Mouse (Mus musculus) megakaryocyte, embryonic 14.5 days (primary cell): ENCODE data around the gene Usp10. TPM values are rescaled to one million over a fixed set of nuclear protein-coding genes. Genes with fewer than 3 reads are reported as not detected.

Experiments
- H3K27me3 ChIP-seq: replicated peaks from 2 replicates; pipeline ENCODE3; 2012; ENCODE audit warnings: inconsistent platforms
- H3K36me3 ChIP-seq: replicated peaks from 2 replicates; pipeline ENCODE3; 2012; ENCODE audit warnings: low read length, inconsistent platforms, mixed read lengths
- H3K4me1 ChIP-seq: 2 replicates; pipeline ENCODE4 v1.6.1; 2012; ENCODE audit warnings: inconsistent platforms
- H3K4me3 ChIP-seq: replicated peaks from 2 replicates; pipeline ENCODE3; 2012; ENCODE audit warnings: moderate library complexity, mild to moderate bottlenecking, inconsistent platforms
- H3K9me3 ChIP-seq: 2 replicates; pipeline ENCODE4 v1.6.1; 2012; ENCODE audit warnings: inconsistent platforms
- FLI1 ChIP-seq: IDR thresholded peaks from 2 replicates; pipeline ENCODE4 v1.6.1; 2012; ENCODE audit warnings: low read length, inconsistent platforms, mixed read lengths
- GATA1 ChIP-seq: IDR thresholded peaks from 3 replicates; pipeline ENCODE4 v1.6.1; 2012; ENCODE audit warnings: mixed read lengths, low read length, inconsistent platforms, borderline replicate concordance
- polyA plus RNA-seq: library from polyadenylated mRNA; stranded (reverse); fragments of >175 nt; gene quantifications from 2 replicates; pipeline ENCODE4 v1.2.3, GENCODE M21; 2012; ENCODE audit warnings: low replicate concordance; ENCODE audit not compliant: insufficient read depth

Usp10 gene
- polyA plus RNA-seq, 1 experiment: 15.0 TPM

DNA sequence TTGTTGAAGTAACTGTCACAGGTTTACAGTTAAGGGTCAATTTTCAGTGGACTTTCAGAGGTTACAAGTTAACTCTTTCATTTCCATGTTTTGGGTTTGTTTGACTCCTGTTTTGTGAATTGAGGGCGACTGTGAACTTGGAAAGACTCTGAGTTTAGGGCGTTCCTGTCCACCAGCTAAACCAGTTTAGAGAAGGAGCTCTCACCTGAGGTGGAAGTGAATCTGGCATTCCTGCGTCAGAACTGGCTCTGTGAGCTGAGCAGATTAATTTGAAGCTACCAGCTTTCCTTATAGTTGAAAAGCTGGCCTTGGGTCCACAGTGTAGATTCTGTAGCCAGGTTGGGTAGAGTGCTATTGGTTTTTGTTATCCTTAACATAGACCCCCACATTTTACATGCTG lies 3.0 kb downstream of the Usp10 start:
- peaks cover 7% of the 10 kb centered on the region for H3K27me3 ChIP-seq
- H3K4me3 ChIP-seq: no peak overlapping the region
- TF ChIP-seq GATA1 (no peak), FLI1 (no peak)
- H3K36me3 ChIP-seq: peaks cover 2% of the 10 kb centered on the region
- H3K9me3 ChIP-seq: no peaks in the 10 kb centered on the region
- peaks cover 77% of the 10 kb centered on the region for H3K4me1 ChIP-seq

DNA sequence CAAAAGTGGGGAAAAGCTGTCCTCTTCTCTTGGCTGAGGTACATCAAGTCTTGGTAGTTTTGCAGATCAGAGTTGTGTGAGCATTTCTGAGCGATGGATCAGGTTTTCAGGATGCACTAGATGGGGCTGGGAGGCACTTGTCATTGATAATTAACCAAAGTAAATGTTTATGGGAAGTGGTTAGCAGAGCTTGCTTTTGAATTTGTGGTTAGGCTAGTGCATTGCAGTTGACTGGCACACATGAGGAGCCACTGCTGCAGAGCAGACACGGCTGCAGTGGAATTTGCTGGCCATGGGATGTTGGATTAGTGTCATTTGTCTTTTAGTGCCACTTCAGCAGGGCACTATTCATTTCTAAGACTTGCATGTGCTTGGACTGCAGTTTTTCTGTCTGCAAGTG lies 4.0 kb downstream of the Usp10 start:
- TF ChIP-seq FLI1 (no peak), GATA1 (no peak)
- Histone ChIP-seq H3K27me3 (peaks cover 6% of the 10 kb centered on the region), H3K9me3 (no peaks in the 10 kb centered on the region), H3K4me3 (no peak overlapping the region), H3K36me3 (peaks cover 5% of the 10 kb centered on the region), H3K4me1 (peaks cover 82% of the 10 kb centered on the region)

DNA sequence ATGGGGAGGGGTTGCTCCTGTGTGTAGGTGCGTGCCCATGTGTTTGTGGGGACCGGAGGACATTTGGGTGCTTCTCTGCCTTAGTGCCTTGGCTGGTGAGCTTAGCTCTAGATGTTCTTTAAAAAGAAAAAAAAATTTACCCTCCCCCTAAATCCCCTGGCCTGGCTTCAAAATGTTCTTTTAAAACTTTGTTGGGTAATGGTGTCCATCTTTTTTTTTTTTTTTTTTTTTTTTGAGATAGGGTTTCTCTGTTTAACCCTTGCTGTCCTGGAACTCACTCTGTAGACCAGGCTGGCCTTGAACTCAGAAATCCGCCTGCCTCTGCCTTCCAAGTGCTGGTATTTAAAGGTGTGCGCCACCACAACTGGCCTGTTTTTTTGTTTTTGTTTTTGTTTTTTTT lies 5.1 kb downstream of the Usp10 start:
- Histone ChIP-seq H3K4me3 (no peak overlapping the region), H3K9me3 (no peaks in the 10 kb centered on the region), H3K4me1 (peaks cover 76% of the 10 kb centered on the region), H3K27me3 (peaks cover 6% of the 10 kb centered on the region), H3K36me3 (peaks cover 5% of the 10 kb centered on the region)
- no peak for TF ChIP-seq GATA1
- no peak for TF ChIP-seq FLI1

DNA sequence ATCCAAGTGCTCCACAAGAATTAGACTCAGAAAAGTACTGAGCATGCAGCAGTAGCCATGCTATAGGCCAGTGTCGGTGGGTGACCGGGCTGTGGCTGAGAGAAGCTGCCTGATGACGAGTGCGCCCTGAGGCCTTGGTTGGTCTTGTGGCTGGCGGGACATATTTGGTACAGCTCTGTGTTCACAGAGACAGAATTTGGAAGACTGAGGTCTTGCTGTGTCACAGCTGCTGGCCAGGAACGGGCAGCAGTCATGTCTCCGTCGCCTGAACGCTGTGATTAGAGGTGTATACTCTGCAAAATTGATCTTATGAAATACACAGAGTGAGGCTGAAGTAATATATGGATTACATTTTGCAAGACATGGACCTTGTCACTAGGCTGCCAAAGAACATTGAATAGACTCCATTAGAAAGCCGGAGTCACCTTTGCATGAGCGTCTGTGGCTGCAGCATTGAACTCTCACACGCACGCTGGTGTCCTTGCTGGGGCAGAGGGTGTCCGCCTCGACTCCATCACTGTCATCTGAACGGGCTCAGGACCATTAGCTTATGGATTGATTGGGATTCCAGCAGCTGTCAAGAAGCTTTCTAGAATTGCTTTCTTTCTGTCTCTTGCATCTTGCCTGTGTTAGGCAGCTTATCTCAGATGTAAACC lies 6.2 kb downstream of the Usp10 start:
- Histone ChIP-seq H3K4me3 (no peak overlapping the region), H3K27me3 (peaks cover 6% of the 10 kb centered on the region), H3K36me3 (peaks cover 5% of the 10 kb centered on the region), H3K9me3 (no peaks in the 10 kb centered on the region), H3K4me1 (peaks cover 83% of the 10 kb centered on the region)
- no peak for TF ChIP-seq GATA1
- TF ChIP-seq FLI1: no peak

DNA sequence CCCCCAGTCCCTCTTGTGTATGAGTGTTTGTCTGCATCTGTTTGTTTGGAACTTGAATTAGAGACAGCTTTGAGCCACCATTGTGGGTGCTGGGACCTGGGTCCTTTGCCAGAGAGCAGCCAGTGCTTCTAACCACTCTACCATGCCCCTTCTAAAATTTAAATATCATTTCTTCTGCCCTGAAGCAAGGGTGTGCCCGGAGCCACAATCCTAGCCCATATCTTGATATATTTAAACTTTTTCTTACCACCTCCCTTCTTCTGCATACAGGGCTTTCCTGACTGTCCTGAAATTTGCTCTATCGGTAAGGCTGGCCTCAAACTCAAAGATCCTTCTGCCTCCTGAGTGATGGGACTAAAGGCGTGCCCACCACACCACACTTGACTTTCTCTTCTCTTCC lies 7.3 kb downstream of the Usp10 start:
- TF ChIP-seq FLI1: no peak
- TF ChIP-seq GATA1: no peak
- peaks cover 5% of the 10 kb centered on the region for H3K36me3 ChIP-seq
- peaks cover 6% of the 10 kb centered on the region for H3K27me3 ChIP-seq
- no peaks in the 10 kb centered on the region for H3K9me3 ChIP-seq
- no peak overlapping the region for H3K4me3 ChIP-seq
- peaks cover 79% of the 10 kb centered on the region for H3K4me1 ChIP-seq

DNA sequence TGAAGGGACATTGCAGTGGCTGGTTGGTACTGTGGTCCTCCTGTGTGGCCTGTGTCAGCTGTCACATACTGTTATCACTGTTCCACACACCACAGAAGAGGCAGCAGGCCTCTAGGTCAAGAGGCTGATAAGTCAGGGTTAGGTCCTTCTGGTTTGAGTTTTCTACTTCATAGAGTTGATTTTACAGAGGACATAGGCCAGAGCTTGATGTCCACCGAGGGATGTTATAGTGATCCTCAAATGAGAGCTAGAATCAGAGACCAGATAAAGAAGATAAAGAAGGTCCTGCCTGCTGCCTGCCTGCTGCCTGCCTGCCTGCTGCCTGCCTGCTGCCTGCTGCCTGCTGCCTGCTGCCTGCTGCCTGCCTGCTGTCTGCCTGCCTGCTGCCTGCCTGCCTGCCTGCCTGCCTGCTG lies 8.0 kb downstream of the Usp10 start:
- Histone ChIP-seq H3K36me3 (peaks cover 5% of the 10 kb centered on the region), H3K4me1 (peaks cover 74% of the 10 kb centered on the region), H3K9me3 (no peaks in the 10 kb centered on the region), H3K4me3 (peak overlapping the region; percentile 46), H3K27me3 (peaks cover 6% of the 10 kb centered on the region)
- TF ChIP-seq GATA1 (no peak), FLI1 (no peak)

DNA sequence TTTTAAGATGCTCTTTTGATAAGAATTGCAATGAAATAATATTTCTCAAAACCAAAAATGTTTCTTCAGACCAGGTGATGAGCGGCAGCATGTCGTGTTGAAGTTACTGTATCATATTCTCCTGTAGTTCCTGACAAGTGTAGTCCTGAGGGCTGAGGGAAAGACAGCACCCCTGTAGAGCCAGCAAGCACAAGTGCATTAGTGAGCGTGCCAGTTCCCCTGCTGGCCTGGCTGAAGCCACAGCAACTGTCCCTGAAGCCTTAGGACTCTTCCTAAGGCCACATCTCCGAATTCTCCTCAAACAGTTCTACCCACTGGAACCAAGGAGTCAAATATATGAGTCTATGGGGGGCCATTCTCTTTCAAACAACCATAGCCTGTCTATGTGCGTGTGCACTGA lies 13.1 kb downstream of the Usp10 start:
- no peaks in the 10 kb centered on the region for H3K27me3 ChIP-seq
- TF ChIP-seq GATA1: no peak
- H3K36me3 ChIP-seq: peaks cover 7% of the 10 kb centered on the region
- H3K4me1 ChIP-seq: peaks cover 52% of the 10 kb centered on the region
- H3K4me3 ChIP-seq: no peak overlapping the region
- no peaks in the 10 kb centered on the region for H3K9me3 ChIP-seq

DNA sequence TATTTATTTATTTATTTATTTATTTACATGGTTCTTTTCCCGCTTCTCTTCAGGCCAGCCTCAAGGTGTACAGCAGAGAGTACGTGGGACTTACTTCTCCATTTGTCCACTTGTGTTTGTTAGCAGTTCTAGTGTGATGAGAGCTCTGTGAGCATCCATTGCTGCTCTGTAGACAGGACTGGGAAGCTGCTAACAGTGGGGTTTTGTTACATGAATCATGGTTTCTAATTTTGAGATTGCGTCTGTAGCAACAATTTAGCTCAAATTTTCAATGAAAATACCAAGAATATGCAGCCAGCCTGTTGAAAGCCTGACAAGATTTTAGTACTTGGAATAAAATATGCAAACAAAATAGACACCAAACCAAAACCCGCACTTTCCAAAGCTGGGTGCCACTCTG lies 15.3 kb downstream of the Usp10 start:
- Histone ChIP-seq H3K4me3 (no peak overlapping the region), H3K36me3 (peaks cover 4% of the 10 kb centered on the region), H3K4me1 (peaks cover 54% of the 10 kb centered on the region), H3K27me3 (no peaks in the 10 kb centered on the region), H3K9me3 (no peaks in the 10 kb centered on the region)
- no peak for TF ChIP-seq GATA1

DNA sequence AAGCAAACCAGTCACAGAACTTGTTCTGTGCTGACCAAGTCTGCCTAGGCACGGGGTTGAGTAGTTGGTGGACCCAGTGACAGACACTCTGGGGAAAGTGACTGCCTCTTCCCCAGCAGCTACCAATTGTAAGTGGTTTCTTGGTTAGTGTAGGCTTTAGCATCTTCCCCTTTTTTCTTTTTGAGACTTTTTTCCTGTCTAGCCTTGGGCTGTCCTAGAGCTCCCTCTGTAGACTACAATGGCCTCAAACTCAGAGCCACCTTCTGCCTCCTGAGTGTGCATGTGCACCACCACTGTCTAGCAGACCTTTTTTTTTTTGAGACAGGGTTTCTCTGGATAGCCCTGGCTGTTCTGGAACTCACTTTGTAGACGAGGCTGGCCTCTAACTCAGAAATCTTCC lies 16.3 kb downstream of the Usp10 start:
- Histone ChIP-seq H3K36me3 (peaks cover 4% of the 10 kb centered on the region), H3K9me3 (no peaks in the 10 kb centered on the region), H3K4me1 (peaks cover 52% of the 10 kb centered on the region), H3K4me3 (no peak overlapping the region), H3K27me3 (no peaks in the 10 kb centered on the region)
- no peak for TF ChIP-seq FLI1
- no peak for TF ChIP-seq GATA1

DNA sequence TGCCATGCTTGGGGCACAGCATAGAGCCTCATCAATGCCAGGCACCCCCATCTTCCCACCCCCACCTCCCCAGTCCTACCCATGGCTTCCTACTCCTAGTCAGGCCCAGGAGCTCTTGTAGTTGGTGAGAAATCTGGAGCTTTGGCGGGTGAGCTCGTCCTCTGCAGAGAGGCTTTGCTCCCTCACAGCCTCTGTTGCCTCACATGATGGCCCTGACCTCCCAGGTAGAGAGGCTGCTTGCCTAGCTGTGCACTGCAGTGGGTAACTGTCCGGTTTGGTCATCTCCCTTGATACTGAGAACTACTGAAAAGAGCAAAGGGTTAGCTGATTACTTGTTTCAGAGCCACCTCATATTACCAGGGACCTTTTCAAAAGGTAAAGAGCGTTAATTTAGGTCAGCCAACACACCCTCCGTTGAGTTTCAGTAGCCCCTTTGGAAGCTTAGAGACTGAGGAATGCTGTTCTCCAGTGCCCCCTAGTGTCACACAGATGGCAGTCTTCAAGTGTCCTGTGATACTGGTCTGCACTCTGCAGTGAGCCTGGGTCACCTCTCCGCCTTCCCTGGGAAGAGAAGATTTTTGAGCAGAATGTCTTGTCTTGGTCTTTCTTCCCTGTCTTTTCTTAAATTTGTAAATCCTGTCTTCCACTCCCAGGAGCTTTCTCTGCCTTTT lies 17.4 kb downstream of the Usp10 start:
- Histone ChIP-seq H3K4me1 (peaks cover 44% of the 10 kb centered on the region), H3K4me3 (no peak overlapping the region), H3K36me3 (peaks cover 14% of the 10 kb centered on the region), H3K27me3 (no peaks in the 10 kb centered on the region), H3K9me3 (no peaks in the 10 kb centered on the region)
- TF ChIP-seq GATA1: no peak
- TF ChIP-seq FLI1: no peak
